Mouse (Mus musculus) hindbrain, embryonic 11.5 days (tissue): ENCODE results near the gene Man2a1. TPM values are rescaled to one million over a fixed set of nuclear protein-coding genes. Genes with fewer than 3 reads are reported as not detected.

Experiments used
- ATAC-seq: fragments of 200-750 bp; cut with Nextera tagmentation; 2 replicates; pipeline ENCODE4 v1.8.0; 2017; ENCODE audit warnings: mild to moderate bottlenecking, moderate TSS enrichment, moderate library complexity; ENCODE audit not compliant: low FRiP score
- DNase-seq: peaks from one replicate; pipeline ENCODE4 v3.0.0-alpha.2; 2015; ENCODE audit warnings: low spot score
- H3K27ac ChIP-seq: fragments of 300-500 bp; sonication (generic); 2 replicates; pipeline ENCODE4 v1.5.1; 2014; ENCODE audit warnings: mild to moderate bottlenecking, low read depth, low read length
- H3K27me3 ChIP-seq: fragments of 300-500 bp; sonication (generic); 2 replicates; pipeline ENCODE4 v1.6.1; 2014; ENCODE audit warnings: mild to moderate bottlenecking, low read length, moderate library complexity, mixed read lengths; ENCODE audit not compliant: control insufficient read depth, insufficient read depth
- H3K36me3 ChIP-seq: fragments of 300-500 bp; sonication (generic); 2 replicates; pipeline ENCODE4 v1.6.1; 2014; ENCODE audit warnings: mild to moderate bottlenecking, low read length, moderate library complexity, mixed read lengths; ENCODE audit not compliant: control insufficient read depth, insufficient read depth
- H3K4me1 ChIP-seq: fragments of 300-500 bp; sonication (generic); replicated peaks from 2 replicates; pipeline ENCODE4 v1.6.1; 2014; ENCODE audit warnings: low read length, mixed read lengths; ENCODE audit not compliant: control insufficient read depth, insufficient read depth
- H3K4me2 ChIP-seq: fragments of 300-500 bp; sonication (generic); replicated peaks from 2 replicates; pipeline ENCODE4 v1.6.1; 2014; ENCODE audit warnings: mild to moderate bottlenecking, low read depth, low read length
- H3K4me3 ChIP-seq: fragments of 300-500 bp; sonication (generic); 2 replicates; pipeline ENCODE4 v1.5.1; 2014; ENCODE audit warnings: low read depth, low read length
- H3K9ac ChIP-seq: fragments of 300-500 bp; sonication (generic); 2 replicates; pipeline ENCODE4 v1.6.1; 2014; ENCODE audit warnings: low read depth, low read length
- H3K9me3 ChIP-seq: fragments of 300-500 bp; sonication (generic); 2 replicates; pipeline ENCODE4 v1.6.1; 2016; ENCODE audit warnings: low read length; ENCODE audit not compliant: control insufficient read depth
- WGBS: fragments of 180-500 bp; shearing (Covaris S2); extraction: QIAGEN DNeasy Blood & Tissue Kit; methylation state at CpG from one replicate; pipeline ENCODE4 v1.1.7; 2014; 5-methylcytosine and 5-hydroxymethylcytosine counted together
- polyA plus RNA-seq: library from polyadenylated mRNA; unstranded; fragments of >200 nt; fragmentation: Nextera tagmentation; extraction: Ambion mirVana; gene quantifications from 2 replicates; pipeline ENCODE4 v1.2.1, GENCODE M21; 2014

Man2a1 gene
- polyA plus RNA-seq, 1 experiment from 2014 or later, result 5.9 TPM

GRCm38 (mm10) chr17:64653621-64654020 lies 53.1 kb downstream of the Man2a1 start:
- ATAC-seq (no peak), DNase-seq (no peak)
- Histone ChIP-seq H3K4me2 (no peak overlapping the region), H3K4me3 (no peak overlapping the region), H3K27me3 (no peaks in the 10 kb centered on the region), H3K27ac (no peak overlapping the region), H3K4me1 (no peaks in the 10 kb centered on the region), H3K36me3 (no peaks in the 10 kb centered on the region; the same call in 1 of the 2 replicates), H3K9me3 (no peaks in the 10 kb centered on the region), H3K9ac (no peak overlapping the region)
- WGBS, result 97% methylated on average over 2 of the region's 2 CpGs

GRCm38 (mm10) chr17:64659682-64660081 lies 59.1 kb downstream of the Man2a1 start:
- ATAC-seq (no peak), DNase-seq (no peak)
- Histone ChIP-seq H3K4me2 (no peak overlapping the region), H3K4me1 (no peaks in the 10 kb centered on the region), H3K27me3 (no peaks in the 10 kb centered on the region), H3K4me3 (no peak overlapping the region), H3K36me3 (no peaks in the 10 kb centered on the region), H3K9ac (no peak overlapping the region), H3K9me3 (no peaks in the 10 kb centered on the region), H3K27ac (no peak overlapping the region)
- WGBS, result 90% methylated on average over 4 of the region's 4 CpGs

- Histone ChIP-seq H3K9ac (no peak overlapping the region), H3K36me3 (no peaks in the 10 kb centered on the region), H3K4me2 (no peak overlapping the region), H3K4me1 (no peaks in the 10 kb centered on the region), H3K9me3 (no peaks in the 10 kb centered on the region), H3K27ac (no peak overlapping the region), H3K27me3 (no peaks in the 10 kb centered on the region), H3K4me3 (no peak overlapping the region)
- whole genome bisulfite sequencing, result 92% methylated on average over 4 of the region's 4 CpGs
- ATAC-seq (no peak), DNase-seq (no peak)
Measured at GRCm38 (mm10) chr17:64666518-64666917, 66.0 kb downstream of the Man2a1 start.

GRCm38 (mm10) chr17:64668504-64668903 lies 68.0 kb downstream of the Man2a1 start:
- no peak for ATAC-seq
- no peak for DNase-seq
- Histone ChIP-seq H3K9me3 (no peaks in the 10 kb centered on the region), H3K4me2 (no peak overlapping the region), H3K4me1 (no peaks in the 10 kb centered on the region), H3K27ac (no peak overlapping the region), H3K4me3 (no peak overlapping the region), H3K27me3 (no peaks in the 10 kb centered on the region), H3K36me3 (no peaks in the 10 kb centered on the region), H3K9ac (no peak overlapping the region)
- 41% methylated on average over 5 of the region's 5 CpGs for WGBS

DNA sequence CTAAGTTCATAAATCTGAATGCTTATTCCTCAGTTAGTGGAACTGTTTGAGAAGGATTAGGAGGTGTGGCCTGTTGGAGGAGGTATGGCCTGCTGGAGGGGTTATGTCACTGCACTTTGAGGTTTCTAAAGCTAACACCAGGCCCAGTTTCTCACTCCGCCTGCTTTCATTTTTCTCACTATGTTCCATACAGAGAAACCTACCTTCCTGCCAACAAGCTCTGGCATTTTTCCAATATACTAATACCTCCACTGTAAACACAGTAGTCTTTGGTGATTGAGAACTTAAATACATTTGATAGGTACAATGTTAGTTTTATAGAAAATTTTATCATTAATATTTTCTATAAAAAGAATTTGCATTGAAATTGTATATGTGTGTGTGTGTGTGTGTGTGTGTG lies 73.9 kb downstream of the Man2a1 start:
- Histone ChIP-seq H3K4me1 (no peaks in the 10 kb centered on the region), H3K9me3 (no peaks in the 10 kb centered on the region), H3K4me3 (no peak overlapping the region), H3K9ac (no peak overlapping the region), H3K36me3 (no peaks in the 10 kb centered on the region), H3K27me3 (no peaks in the 10 kb centered on the region), H3K4me2 (no peak overlapping the region), H3K27ac (no peak overlapping the region)
- 94% methylated on average over 1 of the region's 1 CpGs for WGBS
- DNase-seq, result no peak
- ATAC-seq, result no peak

DNA sequence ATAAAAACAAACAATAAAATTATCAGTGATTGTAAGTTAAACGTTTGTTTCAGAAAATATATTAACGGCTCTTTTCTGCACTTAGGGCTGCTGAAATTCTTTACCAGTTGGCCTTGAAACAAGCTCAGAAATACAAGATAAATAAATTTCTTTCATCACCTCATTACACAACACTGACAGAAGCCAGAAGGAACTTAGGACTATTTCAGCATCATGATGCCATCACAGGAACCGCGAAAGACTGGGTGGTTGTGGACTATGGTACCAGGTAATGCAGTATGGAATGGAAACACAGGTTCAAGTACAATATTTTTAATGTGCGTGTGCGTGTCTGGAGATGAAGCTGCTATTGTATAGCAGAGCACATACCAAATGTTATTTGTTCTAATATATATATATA lies 74.4 kb downstream of the Man2a1 start:
- DNase-seq, result no peak
- Histone ChIP-seq H3K9ac (no peak overlapping the region), H3K36me3 (no peaks in the 10 kb centered on the region), H3K9me3 (no peaks in the 10 kb centered on the region), H3K4me3 (no peak overlapping the region), H3K27me3 (no peaks in the 10 kb centered on the region), H3K4me1 (no peaks in the 10 kb centered on the region), H3K27ac (no peak overlapping the region), H3K4me2 (no peak overlapping the region)
- no peak for ATAC-seq
- 94% methylated on average over 6 of the region's 6 CpGs for WGBS

GRCm38 (mm10) chr17:64676735-64677469 lies 76.4 kb downstream of the Man2a1 start:
- ATAC-seq (no peak), DNase-seq (no peak)
- no peaks in the 10 kb centered on the region for H3K9me3 ChIP-seq

DNA sequence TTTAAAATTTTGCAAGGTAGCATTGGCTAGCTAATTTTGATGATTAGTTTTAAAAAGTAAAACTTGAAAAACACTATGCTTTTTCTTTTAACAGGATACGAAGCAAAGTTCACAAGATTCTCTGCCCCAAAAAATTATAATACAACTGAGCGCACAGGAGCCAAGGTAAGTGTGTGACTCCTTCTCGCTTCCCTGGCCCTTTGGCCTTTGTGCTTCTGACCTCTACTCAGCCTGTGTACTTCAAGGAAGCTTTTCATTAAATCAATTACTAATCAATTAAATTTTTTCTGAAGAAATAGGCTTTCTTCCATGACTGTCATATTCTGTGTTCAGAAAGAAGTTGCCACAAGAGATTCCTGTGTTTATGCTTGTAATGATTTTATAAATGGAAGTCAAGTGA lies 80.9 kb downstream of the Man2a1 start:
- Histone ChIP-seq H3K9me3 (no peaks in the 10 kb centered on the region), H3K4me1 (no peaks in the 10 kb centered on the region), H3K27ac (no peak overlapping the region), H3K27me3 (no peaks in the 10 kb centered on the region), H3K9ac (no peak overlapping the region), H3K36me3 (no peaks in the 10 kb centered on the region), H3K4me2 (no peak overlapping the region), H3K4me3 (no peak overlapping the region)
- ATAC-seq (no peak), DNase-seq (no peak)
- WGBS, result 89% methylated on average over 3 of the region's 3 CpGs

More at GRCm38 (mm10) chr17:64676735-64677469, 76.4 kb downstream of the Man2a1 start:
- H3K27ac ChIP-seq, result no peak overlapping the region
- WGBS, result 88% methylated on average over 10 of the region's 10 CpGs
- no peak overlapping the region for H3K4me2 ChIP-seq
- no peaks in the 10 kb centered on the region for H3K27me3 ChIP-seq
- no peak overlapping the region for H3K4me3 ChIP-seq
- no peaks in the 10 kb centered on the region for H3K36me3 ChIP-seq
- H3K4me1 ChIP-seq, result no peaks in the 10 kb centered on the region
- no peak overlapping the region for H3K9ac ChIP-seq

DNA sequence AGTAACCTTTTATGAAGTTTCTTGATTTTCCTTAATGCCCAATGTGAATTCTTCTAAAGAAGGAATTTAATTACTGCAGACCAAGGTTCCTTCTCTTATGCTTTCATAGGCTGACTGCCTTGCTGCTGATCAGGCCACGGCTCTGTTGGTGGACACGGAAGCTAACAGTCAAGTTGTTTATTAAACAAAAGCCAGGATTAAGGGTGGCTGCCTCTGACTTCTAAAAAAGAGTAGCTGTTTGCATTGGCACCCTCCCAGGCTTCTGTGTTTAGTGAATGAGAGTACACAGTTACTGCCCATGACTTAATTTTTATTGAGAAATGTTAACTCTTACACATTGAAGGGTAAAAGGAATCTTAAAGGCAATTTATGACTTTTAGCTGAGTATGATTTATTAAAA lies 81.4 kb downstream of the Man2a1 start:
- Histone ChIP-seq H3K4me1 (no peaks in the 10 kb centered on the region), H3K4me2 (no peak overlapping the region), H3K36me3 (no peaks in the 10 kb centered on the region), H3K9me3 (no peaks in the 10 kb centered on the region), H3K27ac (no peak overlapping the region), H3K9ac (no peak overlapping the region), H3K4me3 (no peak overlapping the region), H3K27me3 (no peaks in the 10 kb centered on the region)
- DNase-seq (no peak), ATAC-seq (no peak)
- WGBS, result 83% methylated on average over 2 of the region's 2 CpGs
